Comparison of ENCODE assay signal across 30 mouse cellular contexts in the genomic region with DNA sequence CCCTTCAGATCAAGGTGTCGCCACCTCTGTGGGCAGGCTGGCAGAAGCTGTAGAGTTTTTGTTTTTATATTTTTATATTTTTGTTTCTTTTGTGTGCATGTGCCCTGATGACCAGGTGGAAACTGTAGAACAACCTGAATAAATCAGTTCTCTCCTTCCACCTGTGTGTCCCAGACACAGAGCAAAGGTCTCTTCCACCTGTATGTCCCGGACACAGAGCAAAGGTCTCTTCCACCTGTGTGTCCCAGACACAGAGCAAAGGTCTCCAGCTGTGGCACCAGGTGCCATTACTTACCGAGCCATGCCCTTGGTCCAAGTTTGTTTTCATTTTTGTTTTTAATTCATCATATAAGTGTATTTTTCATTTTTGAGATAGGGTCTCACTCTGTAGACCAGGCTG. TPM values are rescaled to one million over a fixed set of nuclear protein-coding genes. Genes with fewer than 3 reads are reported as not detected.
DNase-seq lines count a peak whose midpoint lies in the region; ATAC-seq and TF ChIP-seq lines count a peak whose summit lies in the region.
"Had no signal": no experiment of that assay in that cellular context is flagged by ENCODE, and none has a peak within 500 bp of the region (broad histone marks: within the 10 kb centered on the region; RNA-seq: fewer than 3 reads in every experiment).

No protein-coding gene starts in this region.

- H3K27ac ChIP-seq in kidney, adult 2 months (ENCODE audit: insufficient read depth, low read depth, low read length) = no peak overlapping the region
- H3K27ac ChIP-seq in liver, embryonic 16.5 days (ENCODE audit: low read length) = no peak overlapping the region
- peak overlapping the region; percentile 70 for H3K27ac ChIP-seq in small intestine, adult 2 months (ENCODE audit: insufficient read depth, low read depth, low read length)
- H3K27ac ChIP-seq: forebrain, embryonic 10.5 days; forebrain, embryonic 13.5 days; heart, adult 2 months; heart, embryonic 10.5 days; heart, embryonic 13.5 days had no signal

- WGBS in kidney, adult 2 months = 68% methylated on average over 3 of the region's 3 CpGs
- WGBS in liver, embryonic 16.5 days (ENCODE audit: insufficient replicate concordance) = 69% methylated on average over 3 of the region's 3 CpGs
- WGBS in small intestine, adult 2 months = 43% methylated on average over 3 of the region's 3 CpGs

- H3K9me3 ChIP-seq in liver, embryonic 16.5 days (replicated peaks; ENCODE audit: control insufficient read depth, low read length) = no peaks in the 10 kb centered on the region
- H3K9me3 ChIP-seq: forebrain, embryonic 10.5 days; forebrain, embryonic 13.5 days; heart, embryonic 10.5 days; heart, embryonic 13.5 days had no signal

- intact Hi-C loops in left cerebral cortex, postnatal 25 days (cut with DNase I) = loop anchor here (5.0 kb wide), 1 partner anchor 59 kb away; a partner anchor contains a TSS

- no peak overlapping the region for H3K4me3 ChIP-seq in kidney, adult 2 months (ENCODE audit: insufficient read depth, low read depth, low read length)
- no peak overlapping the region for H3K4me3 ChIP-seq in liver, embryonic 16.5 days (ENCODE audit: low read depth, low read length)
- no peak overlapping the region for H3K4me3 ChIP-seq in small intestine, adult 2 months (ENCODE audit: low read depth, low read length)
- H3K4me3 ChIP-seq: forebrain, embryonic 10.5 days; forebrain, embryonic 13.5 days; heart, adult 2 months; heart, embryonic 10.5 days; heart, embryonic 13.5 days had no signal

- H3K4me1 ChIP-seq in kidney, adult 2 months (ENCODE audit: control insufficient read depth, insufficient read depth, low read length) = no peaks in the 10 kb centered on the region
- no peaks in the 10 kb centered on the region; the same call in 1 of the 2 replicates for H3K4me1 ChIP-seq in liver, embryonic 16.5 days (ENCODE audit: control insufficient read depth, low read depth, low read length)
- H3K4me1 ChIP-seq in small intestine, adult 2 months (ENCODE audit: control insufficient read depth, insufficient read depth, insufficient read length, low read length) = peaks cover 9% of the 10 kb centered on the region
- H3K4me1 ChIP-seq: forebrain, embryonic 10.5 days; forebrain, embryonic 13.5 days; heart, embryonic 13.5 days had no signal

- no peak for TF ChIP-seq POLR2A in kidney, adult 2 months (IDR thresholded peaks at IDR 0.05; ENCODE audit: low read depth, low read length)
- TF ChIP-seq POLR2A in small intestine, adult 2 months (IDR thresholded peaks at IDR 0.05; ENCODE audit: low read depth, low read length) = no peak

- no peak overlapping the region for H3K9ac ChIP-seq in liver, embryonic 16.5 days (ENCODE audit: low read depth, low read length)
- H3K9ac ChIP-seq: forebrain, embryonic 13.5 days; heart, embryonic 13.5 days had no signal

- no peak for TF ChIP-seq CTCF in kidney, adult 2 months (conservative IDR thresholded peaks at IDR 0.05; ENCODE audit: insufficient read depth, insufficient read length, low read depth, low read length)
- TF ChIP-seq CTCF in small intestine, adult 2 months (IDR thresholded peaks at IDR 0.05; ENCODE audit: extremely low read depth, insufficient read length, insufficient replicate concordance, low read depth, low read length) = no peak

- DNase-seq in kidney, adult 2 months = peak; percentile 40
- no peak for DNase-seq in kidney, adult 8-10 months
- DNase-seq in liver = no peak
- no peak for DNase-seq in layer of hippocampus, postnatal 10 days (ENCODE audit: low spot score in 2 of 2)
- DNase-seq in left cerebral cortex, postnatal 25 days (ENCODE audit: low spot score in 2 of 2) = no peak
- DNase-seq: adrenal gland, adult 8-10 months; adrenal gland, postnatal 25 days; cerebellum, adult 18-20 months; cerebellum, adult 9-10 months; cerebellum, postnatal 14 days; gastrocnemius, postnatal 10 days; gastrocnemius, postnatal 36 days; heart, adult 2 months; heart, postnatal 14 days; heart, postnatal 4 days had no signal

- no peak overlapping the region for H3K4me2 ChIP-seq in liver, embryonic 16.5 days (ENCODE audit: low read depth, low read length)
- H3K4me2 ChIP-seq: forebrain, embryonic 13.5 days; heart, embryonic 13.5 days had no signal

- H3K27me3 ChIP-seq in kidney, adult 2 months (replicated peaks; ENCODE audit: control insufficient read depth, insufficient read depth, low read length) = no peaks in the 10 kb centered on the region
- H3K27me3 ChIP-seq in liver, embryonic 16.5 days (ENCODE audit: control insufficient read depth, insufficient read depth, low read depth, low read length) = no peaks in the 10 kb centered on the region
- H3K27me3 ChIP-seq in small intestine, adult 2 months (ENCODE audit: control insufficient read depth, insufficient read depth, low read length) = no peaks in the 10 kb centered on the region
- H3K27me3 ChIP-seq: forebrain, embryonic 13.5 days; heart, embryonic 13.5 days had no signal

- ATAC-seq in liver, embryonic 16.5 days (ENCODE audit: low read depth) = peak; percentile 83
- ATAC-seq: activated CD4-positive, CD25-positive, alpha-beta regulatory T cell, adult 4 months; forebrain, embryonic 13.5 days; forebrain, embryonic 16.5 days had no signal

- H3K36me3 ChIP-seq in kidney, adult 2 months (ENCODE audit: control insufficient read depth, insufficient read depth, low read length) = no peaks in the 10 kb centered on the region
- no peaks in the 10 kb centered on the region for H3K36me3 ChIP-seq in liver, embryonic 16.5 days (ENCODE audit: control insufficient read depth, insufficient read depth)
- H3K36me3 ChIP-seq in small intestine, adult 2 months (ENCODE audit: control insufficient read depth, insufficient read depth, low read length) = no peaks in the 10 kb centered on the region
- H3K36me3 ChIP-seq: forebrain, embryonic 10.5 days; heart, embryonic 10.5 days; heart, embryonic 13.5 days had no signal

RNA-seq across cellular contexts. Expression of a gene that starts 24.4 kb away (rescaled TPM):
- 5.7 and 7.8 TPM in 2 replicates for polyA plus RNA-seq in kidney, adult 2 months (2012; rRNA removed)
- 1.1 and 1.3 TPM in 2 replicates for polyA plus RNA-seq in liver, embryonic 16.5 days (2015; fragmentation: Nextera tagmentation; extraction: Ambion mirVana)
- 24.4 and 39.0 TPM in 2 replicates for polyA plus RNA-seq in small intestine, adult 2 months (2012; rRNA removed)
- 10 to 100 TPM; 43.0 to 50.3 TPM for total RNA-seq in layer of hippocampus, postnatal 10 days (2021)
- 10 to 100 TPM; 21.7 to 30.7 TPM for total RNA-seq in left cerebral cortex, postnatal 25 days (2021)

RNA-seq across cellular contexts. Expression of a gene that starts 40.5 kb away (rescaled TPM):
- 21.8 and 26.9 TPM in 2 replicates for polyA plus RNA-seq in kidney, adult 2 months (2012; rRNA removed)
- polyA plus RNA-seq in liver, embryonic 16.5 days (2015; fragmentation: Nextera tagmentation; extraction: Ambion mirVana) = 6.5 and 6.6 TPM in 2 replicates
- polyA plus RNA-seq in small intestine, adult 2 months (2012; rRNA removed) = 37.3 and 49.3 TPM in 2 replicates
- 1 to 10 TPM; 1.8 to 2.4 TPM for total RNA-seq in layer of hippocampus, postnatal 10 days (2021)
- 1 to 10 TPM; 1.9 to 2.3 TPM for total RNA-seq in left cerebral cortex, postnatal 25 days (2021)

RNA-seq across cellular contexts. Expression of a gene that starts 55.1 kb away (rescaled TPM):
- polyA plus RNA-seq in kidney, adult 2 months (2012; rRNA removed) = 62.6 and 70.5 TPM in 2 replicates
- polyA plus RNA-seq in liver, embryonic 16.5 days (2015; fragmentation: Nextera tagmentation; extraction: Ambion mirVana) = 33.9 and 34.9 TPM in 2 replicates
- polyA plus RNA-seq in small intestine, adult 2 months (2012; rRNA removed) = 21.8 and 37.2 TPM in 2 replicates
- 10 to 100 TPM; 50.6 to 59.3 TPM for total RNA-seq in layer of hippocampus, postnatal 10 days (2021)
- total RNA-seq in left cerebral cortex, postnatal 25 days (2021) = 10 to 100 TPM; 50.8 to 51.8 TPM

RNA-seq across cellular contexts. Expression of a gene that starts 58.3 kb away (rescaled TPM):
- polyA plus RNA-seq in kidney, adult 2 months (2012; rRNA removed) = 0.42 and 0.68 TPM in 2 replicates
- polyA plus RNA-seq in liver, embryonic 16.5 days (2015; fragmentation: Nextera tagmentation; extraction: Ambion mirVana) = not detected in 2 replicates
- polyA plus RNA-seq in small intestine, adult 2 months (2012; rRNA removed) = not detected in 2 replicates
- not detected for total RNA-seq in layer of hippocampus, postnatal 10 days (2021)
- total RNA-seq in left cerebral cortex, postnatal 25 days (2021) = under 1 TPM in 1 of 2 experiments, not detected in 1; 0.23 TPM
- total RNA-seq: adrenal gland, adult 8-10 months; adrenal gland, postnatal 25 days; gastrocnemius, adult 18-20 months; gastrocnemius, postnatal 10 days; gastrocnemius, postnatal 36 days; granulocyte monocyte progenitor cell, adult 5-6 weeks; heart, adult 2 months; heart, postnatal 14 days; heart, postnatal 4 days had no signal
- polyA plus RNA-seq: activated CD4-positive, CD25-positive, alpha-beta regulatory T cell, adult 4 months; brain, embryonic 14.5 days; embryonic facial prominence, embryonic 11.5 days; embryonic facial prominence, embryonic 14.5 days; forebrain, embryonic 10.5 days; forebrain, embryonic 13.5 days; forebrain, embryonic 16.5 days; heart, adult 2 months; heart, embryonic 13.5 days; heart, embryonic 16.5 days; hindbrain, embryonic 11.5 days had no signal
